Mouse (Mus musculus): ENCODE data around the gene Sdf4. TPM values are rescaled to one million over a fixed set of nuclear protein-coding genes. Genes with fewer than 3 reads are reported as not detected.

The Sdf4 gene
- 100 to 1,000 TPM; 489 to 506 (median 496) TPM for polyA plus RNA-seq (2017; shearing (Covaris generic))

DNA sequence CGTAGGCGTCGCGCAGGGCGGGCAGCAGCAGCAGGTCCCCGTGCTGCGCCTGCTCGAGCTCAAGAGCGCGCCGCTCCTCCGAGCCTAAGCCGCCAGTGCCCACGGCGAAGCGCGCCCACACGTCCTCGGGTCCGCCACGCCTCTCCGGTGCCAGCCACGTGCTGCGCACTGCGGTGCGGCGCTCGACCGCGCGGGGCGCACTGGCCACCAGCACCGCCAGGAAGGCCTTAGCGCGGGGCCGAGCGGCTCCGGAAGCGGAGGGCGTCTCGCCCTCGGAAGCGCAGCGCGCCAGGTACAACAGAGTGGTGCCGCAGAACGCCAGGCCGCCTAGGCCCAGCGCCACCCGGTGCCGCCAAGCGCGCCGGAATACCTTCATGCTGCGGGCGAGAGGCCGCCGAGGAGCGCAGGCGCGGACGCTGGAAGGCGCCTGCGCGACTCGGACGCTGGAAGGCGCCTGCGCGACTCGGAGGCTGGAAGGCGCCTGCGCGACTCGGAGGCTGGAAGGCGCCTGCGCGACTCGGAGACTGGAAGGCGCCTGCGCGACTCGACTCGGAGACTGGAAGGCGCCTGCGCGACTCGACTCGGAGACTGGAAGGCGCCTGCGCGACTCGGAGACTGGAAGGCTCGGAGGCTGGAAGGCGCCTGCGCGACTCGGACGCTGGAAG, at the start of gene Sdf4, which contains the start of gene B3galt6:
Gene Sdf4, plus strand, starts transcription at position 632 of the 665 bp plus-strand sequence.
Gene B3galt6, minus strand, starts transcription at position 409 of the 665 bp plus-strand sequence.
- ATAC-seq, result peak; percentile 79

DNA sequence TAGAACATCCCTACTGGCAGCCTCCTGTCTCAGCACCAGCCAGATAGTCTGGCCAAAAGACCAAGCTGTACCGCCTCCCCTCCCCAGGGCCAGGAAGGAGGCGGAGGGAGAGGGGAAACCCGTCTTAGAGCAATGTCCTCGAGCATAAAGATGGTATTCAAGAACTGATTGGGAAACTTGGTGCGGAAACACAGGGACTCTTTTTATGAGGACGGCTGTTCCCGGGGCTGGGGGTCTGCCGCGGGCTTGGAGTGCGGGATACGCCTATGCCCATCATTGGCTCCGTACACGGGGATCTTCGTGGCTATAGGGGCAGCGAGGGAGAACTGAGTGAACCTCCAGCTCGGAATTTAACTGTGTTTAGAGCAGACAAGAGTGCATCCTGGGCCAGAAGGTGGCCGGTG, 49.6 kb upstream of the Sdf4 start:
- ATAC-seq, result peak; percentile 10

DNA sequence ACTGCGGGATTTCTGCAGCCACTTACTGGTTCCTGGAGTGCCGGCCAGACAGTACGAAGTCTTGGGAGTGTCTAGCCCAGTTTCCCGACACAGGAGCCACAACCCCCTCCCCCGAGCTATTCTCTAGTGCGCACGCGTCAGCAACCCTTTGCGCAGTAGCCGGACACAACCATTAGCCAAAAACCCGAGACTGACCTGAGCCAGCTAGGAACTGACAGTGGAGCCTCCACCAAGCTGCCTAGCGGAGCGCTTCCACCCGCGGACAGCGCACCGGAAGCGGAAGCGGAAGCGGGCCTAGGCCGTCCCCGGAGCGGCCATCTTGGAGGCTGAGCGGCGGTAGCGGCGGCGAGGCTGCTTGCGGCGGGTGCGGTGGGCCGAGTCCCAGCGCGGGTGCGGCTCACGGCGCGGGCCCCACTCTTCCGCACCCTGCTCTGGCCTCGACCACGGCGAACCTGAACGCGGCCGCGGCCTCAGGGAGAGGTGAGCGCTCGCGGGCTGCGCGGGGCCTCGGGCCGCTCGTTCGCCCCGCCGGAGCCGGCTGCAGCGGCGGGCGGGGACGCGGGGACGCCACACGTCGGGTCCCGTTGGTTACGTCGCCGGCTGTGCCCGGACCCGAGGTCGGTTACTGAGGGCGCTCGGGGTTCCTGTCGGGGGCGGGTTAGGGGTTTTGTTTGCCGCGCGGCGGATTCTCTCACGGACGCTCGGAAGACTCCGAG, 49.0 kb upstream of the Sdf4 start, which contains the start of gene Ube2j2:
Gene Ube2j2, plus strand, starts transcription at position 298 of the 716 bp plus-strand sequence.
- peak; percentile 90 for ATAC-seq

DNA sequence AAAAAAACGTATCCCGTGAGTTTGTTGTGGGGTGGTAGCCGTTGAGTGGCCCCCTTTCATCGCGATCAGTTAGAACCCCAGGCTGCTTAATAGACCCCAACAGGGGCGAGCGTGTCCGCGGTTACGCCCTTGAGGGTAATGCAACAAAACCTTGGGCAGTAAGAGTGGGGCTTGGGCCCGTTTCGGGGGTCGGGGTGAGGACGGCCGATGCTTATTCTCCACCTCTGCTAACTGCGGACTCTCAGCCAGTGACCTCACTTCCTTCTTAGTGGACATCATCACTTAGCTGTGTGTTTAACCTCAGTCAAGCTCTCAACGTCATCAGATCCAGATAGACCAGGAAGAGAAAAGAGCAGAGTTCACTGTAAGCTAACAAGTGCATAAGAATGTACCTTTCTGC, 48.4 kb upstream of the Sdf4 start:
- no peak for ATAC-seq

DNA sequence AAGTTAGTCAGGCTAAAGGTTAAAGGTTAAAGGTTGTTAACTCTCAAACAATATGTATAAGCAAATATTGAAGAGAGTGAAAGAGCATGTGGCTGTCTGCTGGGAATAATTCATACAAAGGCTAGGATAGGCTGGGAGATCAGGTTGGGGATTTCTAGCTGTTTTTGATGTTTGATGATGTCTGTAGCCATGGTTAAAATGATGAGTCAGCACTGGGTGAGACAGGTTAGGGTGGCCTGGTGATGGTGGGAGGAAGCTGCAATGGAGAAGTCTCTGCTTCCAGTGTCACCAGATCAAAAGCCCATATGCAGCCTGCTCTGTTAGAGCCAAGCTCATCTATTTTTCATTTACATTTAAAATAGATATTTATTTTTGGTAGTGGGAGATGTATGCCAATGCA, 45.6 kb upstream of the Sdf4 start:
- ATAC-seq, result no peak

DNA sequence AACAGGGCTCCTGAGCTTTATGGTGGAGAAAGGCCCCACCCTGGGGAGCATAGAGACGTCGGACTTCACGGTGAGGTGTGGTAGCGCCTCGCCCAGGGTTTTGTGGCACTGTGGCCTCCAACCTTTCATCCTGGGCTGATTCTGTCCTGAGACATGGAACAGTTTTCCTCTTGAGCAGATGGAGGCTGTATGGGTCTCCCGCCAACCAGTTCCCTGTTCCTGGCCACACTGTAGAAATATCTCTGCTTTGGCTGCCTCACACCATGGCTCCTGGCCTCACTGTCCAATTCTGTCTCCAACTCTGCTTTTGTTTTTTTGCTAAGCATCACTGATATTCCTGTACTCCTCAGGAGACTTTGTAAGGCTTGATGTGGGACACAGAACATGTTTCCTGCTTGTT, 37.2 kb upstream of the Sdf4 start:
- ATAC-seq, result no peak

DNA sequence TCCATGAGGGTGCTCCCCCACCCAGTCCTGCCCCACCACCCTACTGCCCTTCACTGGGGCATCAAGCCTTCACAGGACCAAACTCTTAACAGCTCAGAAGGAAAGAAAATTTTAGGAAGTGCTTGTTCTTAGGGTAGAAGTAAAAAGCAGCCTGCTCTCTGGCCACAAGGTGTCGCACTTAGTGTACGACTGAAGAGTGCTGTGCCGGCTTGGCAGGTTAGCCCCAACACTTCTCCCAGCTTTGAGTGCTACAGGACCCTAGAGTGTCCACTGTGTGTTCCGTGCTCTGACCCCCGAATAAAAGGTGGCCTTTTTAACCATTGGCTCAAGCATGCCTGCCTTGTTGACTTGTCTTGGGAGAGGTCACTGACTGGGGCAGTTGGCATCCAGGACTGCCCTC, 33.4 kb upstream of the Sdf4 start:
- ATAC-seq, result peak; percentile 82

DNA sequence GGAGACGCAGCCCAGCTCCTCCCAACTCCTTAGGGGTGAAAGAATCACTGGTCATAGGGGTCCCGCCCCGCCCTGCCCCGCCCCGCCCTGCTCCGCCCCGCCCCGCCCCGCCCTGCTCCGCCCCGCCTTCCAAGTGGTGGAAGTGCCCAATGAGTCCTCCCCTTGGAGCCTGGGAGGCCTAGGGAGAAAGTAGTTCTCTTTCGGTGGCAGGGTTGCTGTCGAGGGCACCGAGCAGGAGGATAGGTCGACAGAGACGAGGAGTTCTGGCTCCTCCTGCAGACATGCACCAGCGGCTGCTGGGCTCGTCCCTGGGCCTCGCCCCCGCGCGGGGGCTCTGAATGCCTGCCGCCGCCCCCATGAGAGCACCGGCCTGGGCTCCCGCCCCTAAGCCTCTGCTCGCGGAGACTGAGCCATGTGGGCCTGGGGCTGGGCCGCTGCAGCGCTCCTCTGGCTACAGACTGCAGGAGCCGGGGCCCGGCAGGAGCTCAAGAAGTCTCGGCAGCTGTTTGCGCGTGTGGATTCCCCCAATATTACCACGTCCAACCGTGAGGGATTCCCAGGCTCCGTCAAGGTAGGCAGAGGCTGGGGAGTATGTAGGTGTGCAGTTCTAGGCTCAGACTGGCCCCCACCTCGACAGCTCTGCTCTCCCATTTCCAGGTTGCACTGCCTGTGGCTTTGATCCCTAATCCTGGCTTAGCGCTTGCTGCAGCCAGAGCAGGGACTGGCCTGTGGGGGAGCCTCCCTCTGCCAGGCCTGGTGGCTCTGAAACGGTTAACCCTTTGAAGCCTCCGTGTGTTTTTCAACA, 30.3 kb upstream of the Sdf4 start, which contains the start of gene C1qtnf12:
Gene C1qtnf12, plus strand, starts transcription at position 152 of the 805 bp plus-strand sequence.
- ATAC-seq, result no peak

DNA sequence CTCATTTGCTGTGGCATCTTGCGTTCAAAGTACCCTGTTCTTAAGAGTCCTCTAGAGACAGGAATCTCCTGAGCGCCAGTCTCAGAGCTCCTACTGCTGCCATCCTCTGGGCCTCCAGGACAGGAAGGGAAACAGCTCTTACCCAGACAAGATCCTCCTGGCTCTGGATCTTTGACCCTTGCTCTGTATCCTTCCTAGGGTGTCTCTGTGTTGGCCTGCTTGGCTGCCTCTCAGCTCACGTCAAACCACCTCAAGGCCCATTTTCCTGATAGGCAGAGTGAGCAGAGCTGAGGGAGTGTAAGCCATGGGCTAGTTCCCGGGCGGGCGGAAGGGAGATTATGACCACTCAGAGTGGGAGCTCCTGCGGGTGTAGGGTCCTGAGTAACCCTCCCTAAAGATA, 29.6 kb upstream of the Sdf4 start:
- no peak for ATAC-seq

DNA sequence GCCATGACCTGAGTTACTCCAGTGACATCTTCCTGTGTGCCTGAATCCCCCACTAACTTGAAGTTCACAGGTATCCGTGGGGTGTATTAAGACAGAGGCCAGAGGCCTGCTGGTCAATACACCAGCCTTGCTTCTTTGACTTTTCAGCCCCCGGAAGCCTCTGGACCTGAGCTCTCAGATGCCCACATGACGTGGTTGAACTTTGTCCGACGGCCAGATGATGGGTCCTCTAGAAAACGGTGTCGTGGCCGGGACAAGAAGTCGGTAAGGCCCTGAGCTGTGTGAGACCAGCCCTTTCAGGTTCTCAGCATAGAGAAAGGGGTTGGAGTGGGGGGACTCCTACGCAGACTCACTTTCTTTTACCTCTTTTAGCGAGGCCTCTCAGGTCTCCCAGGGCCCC, 28.3 kb upstream of the Sdf4 start:
- ATAC-seq, result no peak

DNA sequence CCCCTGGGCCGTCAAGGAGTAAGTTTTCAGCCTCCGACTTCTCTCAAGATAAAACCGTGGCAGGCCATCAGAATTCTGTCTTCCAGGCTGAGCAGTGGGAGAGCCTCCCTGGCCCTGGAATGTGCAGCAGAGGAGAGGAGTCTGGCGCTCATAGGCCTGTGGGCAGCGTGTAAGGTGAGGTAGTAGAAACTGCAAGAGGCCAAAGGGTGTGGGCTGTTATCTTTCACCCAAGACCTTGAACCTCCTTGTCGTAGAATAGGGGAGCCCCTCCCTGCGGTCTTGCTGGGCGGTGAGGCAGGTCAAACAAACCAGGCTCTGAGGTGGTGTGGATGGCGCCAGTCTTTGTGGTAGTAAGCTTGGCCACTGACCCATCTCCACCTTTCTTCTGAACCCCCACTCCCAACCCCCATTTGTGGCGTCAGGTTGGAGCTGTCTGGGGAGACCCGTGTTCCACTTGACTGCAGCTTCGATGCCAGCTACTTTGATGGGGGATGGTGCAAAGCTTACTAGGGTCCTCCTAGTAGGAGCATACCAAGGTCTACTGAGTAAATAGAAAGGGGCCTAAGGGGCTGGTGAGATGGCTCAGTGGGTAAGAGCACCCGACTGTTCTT, 23.5 kb upstream of the Sdf4 start:
- ATAC-seq, result no peak

DNA sequence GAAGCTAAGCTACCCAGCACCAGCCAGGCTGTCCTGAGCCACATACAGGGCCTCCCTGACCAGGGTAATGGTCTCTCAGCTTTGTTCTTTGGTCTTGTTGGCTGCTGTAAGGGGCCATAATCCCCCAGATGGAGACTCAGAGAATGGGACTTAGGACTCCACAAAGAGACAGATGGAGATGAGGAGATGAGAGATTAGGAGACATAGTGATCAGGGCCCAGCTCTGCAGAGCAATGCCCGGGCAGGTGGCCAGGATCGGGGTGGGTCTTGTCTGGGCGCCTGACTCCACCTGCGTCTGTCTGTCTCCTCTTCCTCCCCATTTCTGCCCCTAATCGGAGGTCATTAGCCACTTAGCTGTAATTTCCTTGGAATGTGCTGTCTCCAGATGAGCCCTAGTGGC, 22.4 kb upstream of the Sdf4 start:
- no peak for ATAC-seq

DNA sequence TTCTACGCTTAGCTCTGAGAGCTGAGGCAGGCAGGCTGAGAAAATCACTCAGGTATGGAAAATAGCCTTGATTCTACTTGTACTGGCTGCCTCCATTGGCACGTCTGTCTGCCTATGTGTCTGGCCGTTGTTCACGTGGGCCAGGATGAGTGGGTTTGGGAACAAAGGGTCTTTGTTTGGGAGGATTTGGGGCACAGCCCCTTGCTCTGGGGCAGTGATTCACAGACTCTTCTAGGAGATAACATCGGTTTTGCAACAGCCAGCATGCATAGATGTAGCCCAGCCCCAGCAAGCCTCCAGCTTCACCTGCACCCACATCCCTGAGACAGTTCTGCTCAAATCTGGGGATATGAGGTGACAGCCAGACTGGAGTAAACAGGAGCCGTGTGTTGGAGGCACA, 20.0 kb upstream of the Sdf4 start:
- no peak for ATAC-seq

DNA sequence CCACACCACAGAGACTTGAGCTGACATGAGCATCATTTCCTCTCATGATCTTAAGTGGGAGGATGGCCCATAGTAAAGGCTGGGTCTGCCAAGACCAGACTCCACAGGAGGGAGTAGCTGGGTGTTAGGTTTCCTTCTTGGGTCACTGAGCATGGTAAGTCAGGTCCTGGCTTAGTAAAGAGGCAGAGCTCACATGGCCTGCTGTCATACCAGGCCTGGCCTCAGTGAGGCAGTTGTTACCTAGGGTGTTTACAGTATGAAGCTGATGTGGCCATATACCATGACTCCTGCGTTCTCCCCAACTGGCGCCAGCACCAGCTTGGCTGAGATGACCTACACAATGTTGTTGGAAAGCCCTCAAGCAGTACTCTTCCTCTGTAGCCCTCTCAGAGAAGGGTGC, 19.4 kb upstream of the Sdf4 start:
- ATAC-seq, result no peak

DNA sequence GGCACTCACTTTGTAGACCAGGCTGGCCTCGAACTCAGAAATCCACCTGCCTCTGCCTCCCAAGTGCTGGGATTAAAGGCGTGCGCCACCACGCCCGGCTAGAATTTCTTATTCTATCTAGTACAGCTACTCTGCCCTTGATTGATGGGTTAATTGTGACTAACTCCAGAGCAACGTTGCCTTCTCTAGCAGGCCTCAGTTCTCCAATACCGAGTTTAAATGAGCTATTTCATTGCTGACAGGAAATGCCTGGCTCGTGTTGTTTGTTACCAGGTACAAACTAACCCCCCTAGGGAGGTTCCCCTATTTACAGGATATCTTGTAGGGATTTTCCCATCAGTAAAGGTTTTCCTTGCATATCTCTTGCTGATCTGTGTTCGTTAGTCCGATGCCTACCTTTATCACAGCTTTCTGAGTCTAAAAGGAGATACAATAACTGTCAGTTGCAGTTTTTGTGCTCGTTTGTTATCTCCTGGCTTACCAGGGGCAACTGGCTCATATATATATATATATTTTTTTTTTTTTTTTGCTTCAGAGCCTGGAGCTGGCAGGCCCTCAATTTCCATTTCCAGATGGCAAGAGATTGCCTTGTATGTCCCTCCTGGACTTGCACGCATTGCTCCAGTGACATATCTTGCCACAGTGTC, 11.1 kb upstream of the Sdf4 start:
- no peak for ATAC-seq

DNA sequence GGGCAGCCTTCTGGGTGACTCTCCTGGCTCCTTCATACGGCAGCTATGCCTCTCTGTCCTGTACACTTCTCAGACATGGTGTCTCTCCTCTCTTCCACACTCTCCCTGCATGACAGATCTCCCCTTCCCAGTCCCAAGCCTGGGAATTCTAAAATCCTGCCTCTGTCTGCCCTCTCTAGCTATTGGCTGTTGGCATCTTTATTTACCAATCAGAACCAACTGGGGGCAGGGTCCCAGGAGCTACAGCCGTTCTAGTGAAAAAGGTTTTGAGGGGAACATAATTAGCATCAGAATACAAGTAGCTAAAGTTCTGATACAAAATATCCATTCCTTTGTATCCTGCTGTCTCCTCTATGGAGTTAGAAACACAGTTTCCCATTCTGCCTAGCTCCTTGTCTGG, 8.9 kb upstream of the Sdf4 start:
- no peak for ATAC-seq

DNA sequence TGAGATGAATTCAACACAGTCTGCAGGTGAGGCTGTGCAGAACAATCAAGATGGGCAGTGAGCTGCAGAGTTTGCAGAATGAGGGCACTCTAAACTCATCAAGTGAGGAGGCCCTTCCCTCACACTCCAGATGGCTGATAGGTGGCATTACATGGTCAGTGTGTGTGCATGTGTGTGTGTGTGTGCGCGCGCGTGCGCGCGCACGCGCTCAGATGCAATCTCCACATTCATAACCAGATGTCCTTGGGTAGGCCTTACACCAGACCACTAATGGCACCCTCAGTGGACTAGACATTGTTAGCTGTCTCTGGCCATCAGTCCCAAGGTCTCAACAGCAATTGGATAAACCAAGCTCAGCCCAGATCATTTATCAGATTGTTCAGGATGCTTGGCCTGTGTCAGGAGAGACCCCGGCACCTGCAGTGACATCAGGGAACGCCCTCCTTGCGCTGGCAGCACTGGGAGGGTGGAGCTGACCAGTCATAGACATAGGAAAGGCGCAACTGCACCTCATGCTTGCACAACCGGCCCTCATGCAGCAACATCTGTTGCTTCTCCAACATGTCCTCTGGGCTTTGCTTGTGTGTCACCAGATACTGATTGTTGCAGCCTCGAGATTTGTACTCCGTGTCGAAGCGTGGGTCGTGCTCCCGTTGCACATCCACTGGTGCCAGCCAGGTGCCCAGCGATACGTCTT, 1.3 kb upstream of the Sdf4 start:
- ATAC-seq, result no peak

DNA sequence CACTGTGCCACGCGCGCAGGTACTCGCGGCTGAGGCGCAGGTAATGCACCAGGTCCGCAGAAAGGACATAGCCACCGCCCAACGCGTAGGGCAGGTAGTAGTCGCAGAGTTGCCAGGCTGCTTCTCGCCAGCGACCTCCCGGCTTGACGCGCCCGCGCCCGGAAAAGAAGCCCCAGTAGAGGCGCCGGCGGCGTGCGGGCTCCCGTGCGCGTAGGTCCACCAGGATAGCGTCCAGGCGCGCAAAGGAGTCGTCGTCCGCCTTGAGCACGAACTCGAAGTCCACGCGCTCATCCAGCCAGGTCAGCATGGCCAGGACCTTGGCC, 803 bp upstream of the Sdf4 start:
- ATAC-seq, result no peak

DNA sequence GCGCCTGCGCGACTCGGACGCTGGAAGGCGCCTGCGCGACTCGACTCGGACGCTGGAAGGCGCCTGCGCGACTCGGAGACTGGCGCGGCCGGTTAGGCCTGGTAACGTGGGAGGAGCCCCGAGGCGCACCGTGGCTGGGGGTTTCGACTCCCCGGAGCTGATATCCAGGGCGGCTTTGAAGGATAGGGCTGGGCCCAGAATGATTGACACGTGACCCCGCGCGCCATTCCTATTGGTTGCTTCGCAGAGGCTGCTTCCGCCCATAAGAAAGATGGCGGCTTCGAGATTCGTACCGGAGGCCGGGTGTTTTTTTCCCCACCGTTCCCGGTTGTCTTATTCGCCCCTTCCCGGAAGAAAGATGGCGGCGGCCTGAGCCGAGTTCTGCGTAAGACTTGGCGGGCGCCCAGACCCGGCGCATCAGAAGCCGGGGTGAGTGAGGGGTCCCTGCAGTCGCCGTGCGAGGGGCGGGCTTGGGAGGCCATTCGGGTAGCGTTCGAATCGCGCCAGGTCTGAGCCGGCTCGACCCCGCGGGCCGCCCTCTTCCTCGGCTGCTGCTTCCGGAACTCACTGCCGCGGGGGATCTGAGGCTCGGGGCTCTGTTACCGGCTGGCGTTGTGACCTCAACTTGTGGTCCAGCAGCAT, 355 bp downstream of the Sdf4 start:
- ATAC-seq, result peak; percentile 86

DNA sequence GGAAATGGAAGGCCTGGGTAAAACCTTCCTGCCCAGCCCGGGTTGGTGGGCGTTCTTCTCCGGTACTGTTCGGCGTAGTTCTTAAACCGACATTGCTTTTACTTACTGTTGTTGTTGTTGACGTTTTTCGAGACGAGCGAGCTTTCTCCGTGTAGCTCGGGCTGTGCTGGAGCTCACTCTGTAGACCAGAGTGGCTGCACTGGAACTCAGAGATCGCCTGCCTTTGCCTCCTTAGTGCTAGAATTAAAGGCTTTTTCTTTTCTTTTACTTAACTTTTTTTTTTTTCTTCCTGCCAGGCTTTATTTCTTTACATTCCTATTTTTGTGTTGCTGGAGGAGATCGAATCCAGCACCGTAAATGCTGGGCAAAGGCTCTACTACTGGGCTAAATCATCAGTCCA, 934 bp downstream of the Sdf4 start:
- no peak for ATAC-seq

DNA sequence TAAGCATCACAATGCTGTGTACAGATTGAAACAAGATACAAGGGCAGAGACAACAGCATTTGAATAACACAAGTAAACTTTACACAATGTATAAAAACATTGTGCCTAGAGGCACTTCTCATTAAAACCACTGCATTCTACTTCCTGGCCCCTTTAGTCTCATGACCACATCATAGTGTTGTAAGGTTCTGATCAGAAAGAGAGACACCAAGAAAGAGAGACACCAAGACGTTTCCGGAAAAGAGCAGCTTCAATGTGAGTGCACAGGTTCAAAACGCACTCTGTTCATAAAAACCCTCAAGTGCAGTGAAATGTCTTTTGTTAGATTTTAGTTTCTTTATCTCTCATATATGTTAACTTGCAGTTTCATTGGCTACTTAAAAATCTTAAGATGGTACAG, 11.4 kb downstream of the Sdf4 start:
- peak; percentile 89 for ATAC-seq
